Mouse (Mus musculus) T-cell, adult 2 months (primary cell): ENCODE results near the gene March8.
"Not testable (repeated sequence)": the region's sequence is repeated elsewhere in the genome, so short reads cannot be mapped to it uniquely, and the experiment has no call there.

Experiments used
- DNase-seq: peaks from one replicate; pipeline ENCODE4 v3.0.0; 2022; ENCODE audit warnings: low spot score

The March8 gene

GRCm38 (mm10) chr6:116337835-116338501 is at the start of gene March8:
March8 (plus strand) TSS chr6:116338024.
- DNase-seq, result peak; percentile 26

GRCm38 (mm10) chr6:116311411-116311810 is 26.4 kb upstream of the March8 start:
- DNase-seq, result no peak

- no peak for DNase-seq
Observed at GRCm38 (mm10) chr6:116319259-116319658, 18.6 kb upstream of the March8 start.

- no peak for DNase-seq
Observed at GRCm38 (mm10) chr6:116326641-116327040, 11.2 kb upstream of the March8 start.

GRCm38 (mm10) chr6:116331396-116331795 is 6.4 kb upstream of the March8 start:
- DNase-seq, result no peak

GRCm38 (mm10) chr6:116337466-116337834 is 374 bp upstream of the March8 start:
- DNase-seq, result no peak

GRCm38 (mm10) chr6:116338520-116338919 is 696 bp downstream of the March8 start:
- DNase-seq, result no peak

- DNase-seq, result no peak
Observed at GRCm38 (mm10) chr6:116339088-116339487, 1.3 kb downstream of the March8 start.

- no peak for DNase-seq
Observed at GRCm38 (mm10) chr6:116340521-116340920, 2.7 kb downstream of the March8 start.

- DNase-seq, result no peak
Observed at GRCm38 (mm10) chr6:116347953-116348352, 10.1 kb downstream of the March8 start.

- no peak for DNase-seq
Observed at GRCm38 (mm10) chr6:116349997-116350396, 12.2 kb downstream of the March8 start.

GRCm38 (mm10) chr6:116350643-116351042 is 12.8 kb downstream of the March8 start:
- DNase-seq, result no peak

- no peak for DNase-seq
Observed at GRCm38 (mm10) chr6:116351534-116351933, 13.7 kb downstream of the March8 start.

GRCm38 (mm10) chr6:116353428-116353827 is 15.6 kb downstream of the March8 start:
- DNase-seq, result no peak

- not testable (repeated sequence) for DNase-seq
Observed at GRCm38 (mm10) chr6:116356311-116356947, 18.6 kb downstream of the March8 start.

- DNase-seq, result no peak
Observed at GRCm38 (mm10) chr6:116356948-116357325, 19.1 kb downstream of the March8 start.

GRCm38 (mm10) chr6:116358056-116358455 is 20.2 kb downstream of the March8 start:
- DNase-seq, result no peak

- no peak for DNase-seq
Observed at GRCm38 (mm10) chr6:116359256-116359655, 21.4 kb downstream of the March8 start.

- no peak for DNase-seq
Observed at GRCm38 (mm10) chr6:116361463-116361862, 23.6 kb downstream of the March8 start.

- DNase-seq, result no peak
Observed at GRCm38 (mm10) chr6:116361993-116362392, 24.2 kb downstream of the March8 start.

GRCm38 (mm10) chr6:116367971-116368370 is 30.1 kb downstream of the March8 start:
- no peak for DNase-seq

GRCm38 (mm10) chr6:116369811-116370210 is 32.0 kb downstream of the March8 start:
- DNase-seq, result no peak

GRCm38 (mm10) chr6:116370216-116370976 is 32.6 kb downstream of the March8 start:
- DNase-seq, result no peak
